Mouse (Mus musculus): Measurements from ENCODE around the gene Gm10282. TPM values are rescaled to one million over a fixed set of nuclear protein-coding genes. Genes with fewer than 3 reads are reported as not detected.
A peak's percentile ranks its signal among the peaks of the same experiment; 100 is the strongest.

Gm10282 gene
- 1 to 10 TPM; 4.5 to 9.5 (median 7.9) TPM for total RNA-seq (2022)

DNA sequence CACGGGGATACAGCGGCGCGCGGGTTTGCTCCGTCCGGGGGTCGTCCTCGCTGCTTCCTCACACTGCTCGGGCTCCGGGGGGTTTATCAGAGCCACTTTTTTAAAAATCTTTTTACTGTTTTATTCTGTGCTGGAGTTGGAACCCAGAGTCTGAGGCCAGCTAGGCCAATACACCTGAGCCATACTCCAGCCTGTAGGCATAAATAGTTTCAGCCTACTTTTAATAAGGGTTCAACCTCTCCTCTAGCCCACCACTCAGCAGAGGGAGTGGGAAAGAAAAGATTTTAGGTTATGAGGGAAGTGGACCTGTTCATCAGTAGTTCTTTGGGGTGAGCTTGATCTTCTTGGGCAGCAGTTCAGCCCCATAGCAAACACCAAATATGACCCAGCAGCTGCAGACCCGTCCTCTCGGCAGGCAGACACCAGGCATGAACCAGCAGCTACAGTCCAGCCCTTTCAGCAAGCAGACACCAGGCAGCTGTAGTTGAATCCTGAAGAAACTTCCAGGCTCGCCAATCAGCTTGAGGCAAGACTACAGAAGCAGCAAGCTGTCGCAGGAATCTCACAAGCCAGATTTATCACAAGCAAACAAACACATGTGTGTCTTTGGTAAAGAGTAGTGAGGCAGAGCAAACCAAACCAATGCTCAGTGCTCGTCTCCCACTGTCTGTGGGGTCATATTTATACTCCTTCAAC, at the start of gene Gm10282:
Gene Gm10282 (minus strand): TSS at position 51 of the 696 bp plus-strand sequence.
- DNase-seq: no peak

DNA sequence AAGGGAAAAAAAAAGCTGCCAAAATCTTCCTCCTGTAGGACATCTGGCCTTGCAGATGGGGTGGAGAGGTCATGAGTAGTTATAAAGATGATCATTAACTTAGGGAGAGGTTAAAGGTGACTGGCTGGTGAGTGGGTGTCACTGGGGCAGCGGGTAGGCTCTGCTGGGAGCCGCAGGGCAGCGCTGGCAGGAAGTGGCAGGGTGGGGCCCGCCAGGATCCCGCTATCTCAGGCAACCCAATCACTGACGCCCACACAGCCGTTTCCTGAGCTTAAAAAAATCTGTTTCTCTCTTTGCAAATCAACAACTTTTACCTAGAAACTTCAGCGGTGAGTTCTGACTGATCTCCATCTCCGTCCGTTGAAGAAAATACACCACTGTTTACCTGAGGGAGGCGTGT, 49.2 kb upstream of the Gm10282 start:
- DNase-seq: no peak

DNA sequence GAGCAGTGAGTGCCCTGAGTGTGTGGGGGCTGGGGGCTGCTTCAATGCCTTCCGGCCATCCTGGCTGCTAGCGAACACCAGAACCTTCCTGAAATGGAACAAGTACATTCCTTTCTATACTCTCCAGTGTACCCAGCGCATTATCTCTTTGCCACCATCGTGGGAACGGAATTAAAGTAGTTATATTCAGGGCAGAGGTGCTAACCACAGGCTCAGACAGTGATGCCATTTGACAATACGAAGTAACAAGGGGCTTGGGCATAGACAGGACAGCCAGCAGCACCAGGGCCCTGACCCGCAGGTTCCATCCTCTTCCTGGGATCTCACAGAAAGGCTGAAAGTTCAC, 48.6 kb upstream of the Gm10282 start:
- DNase-seq: no peak

DNA sequence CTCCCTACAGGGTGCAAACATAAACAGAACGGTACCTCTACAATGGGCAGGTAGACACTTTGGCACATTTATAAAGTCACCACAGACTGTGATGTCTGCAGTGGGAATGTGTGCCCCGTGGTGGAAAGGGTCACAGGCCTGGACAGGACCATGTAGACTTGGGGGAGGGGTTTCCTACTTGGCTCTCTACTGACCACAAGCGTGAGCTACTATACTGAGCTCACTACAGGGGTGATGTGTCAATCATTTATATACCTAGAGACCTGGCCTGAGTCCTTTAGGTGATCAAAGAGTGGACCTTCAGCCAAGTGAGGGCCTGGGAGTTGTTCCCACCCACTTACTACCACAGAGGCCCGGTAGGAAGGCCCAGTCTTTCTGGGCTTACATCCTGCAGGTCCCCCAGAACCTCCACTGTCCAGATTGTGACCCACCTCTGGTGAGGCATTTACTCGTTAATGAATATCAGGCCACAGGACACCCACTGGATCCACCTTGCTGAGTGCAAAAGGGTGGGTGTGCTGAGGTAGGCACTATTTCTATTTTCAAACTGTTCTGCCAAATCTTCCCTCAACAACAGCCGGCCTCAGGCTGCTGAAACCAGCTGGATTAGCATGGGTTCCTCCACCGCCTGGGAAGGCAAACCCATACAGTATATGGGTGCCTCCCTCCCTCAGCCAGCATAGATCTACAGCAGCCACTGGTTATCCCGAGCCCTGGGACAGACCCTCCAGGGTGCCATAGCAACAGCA, 48.1 kb upstream of the Gm10282 start:
- DNase-seq: no peak

DNA sequence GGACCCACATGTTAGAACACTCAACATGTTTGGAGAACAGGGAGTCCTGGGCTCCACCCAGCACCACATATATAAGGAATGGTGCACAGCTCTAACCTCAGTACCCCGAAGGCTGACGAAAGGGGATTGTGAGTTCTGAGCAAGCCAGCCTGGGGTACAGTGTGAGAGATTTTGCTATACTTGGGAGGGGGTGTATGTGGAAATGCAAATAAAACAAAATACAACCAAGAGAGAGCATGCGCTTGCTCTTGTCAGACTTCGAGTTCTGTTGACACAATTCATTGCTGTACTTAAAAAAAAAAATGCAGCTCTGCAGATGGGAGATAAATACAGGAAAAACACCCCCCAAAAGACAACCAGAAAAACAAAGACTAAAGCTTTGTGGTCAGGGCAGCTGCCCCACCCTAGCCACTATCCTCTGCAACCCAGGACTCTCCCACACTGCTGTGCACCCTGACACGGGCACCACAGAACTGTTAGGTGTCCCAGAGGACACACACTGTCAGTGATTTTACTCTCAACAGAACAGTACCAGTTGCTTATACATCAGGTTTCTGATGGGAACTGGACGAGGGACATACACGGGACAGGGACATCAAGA, 46.4 kb upstream of the Gm10282 start:
- no peak for DNase-seq

DNA sequence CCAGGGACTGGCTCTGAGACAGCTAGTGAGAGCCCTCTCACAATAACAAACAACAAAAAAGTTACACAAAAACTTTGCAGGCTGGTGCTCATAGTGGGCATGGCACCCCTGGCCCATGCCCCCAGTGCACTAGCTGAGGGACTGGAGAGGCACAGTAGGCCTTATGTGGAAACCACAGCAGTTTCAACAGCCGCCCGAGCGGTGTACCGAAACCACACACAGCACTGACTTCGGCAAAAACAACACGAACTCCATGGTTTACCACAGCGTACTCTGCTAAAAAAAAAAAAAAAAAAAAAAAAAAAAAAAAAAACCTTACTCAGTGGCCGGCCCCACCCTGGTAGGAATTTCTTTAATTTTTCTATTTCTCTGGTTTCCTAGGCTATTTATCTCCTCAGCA, 45.7 kb upstream of the Gm10282 start:
- DNase-seq: no peak

DNA sequence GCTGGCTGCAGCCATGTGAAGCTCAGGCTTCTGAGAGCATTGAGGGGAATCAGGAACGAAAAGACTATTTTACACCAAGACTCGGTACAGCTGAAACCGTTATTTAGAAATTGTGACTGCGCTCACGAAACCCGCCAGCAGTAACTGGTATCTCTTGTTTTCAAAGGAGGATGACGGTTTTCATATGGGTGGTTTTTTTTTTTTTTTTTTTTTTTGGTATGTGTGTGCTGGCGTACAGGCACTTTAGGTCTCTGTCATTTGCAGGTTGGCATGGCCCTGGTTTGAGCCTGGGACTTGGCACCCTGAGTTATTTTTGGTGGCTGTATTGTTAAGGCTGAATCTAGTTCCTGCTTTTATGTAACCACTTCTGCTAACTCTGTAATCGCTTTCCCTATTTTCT, 44.8 kb upstream of the Gm10282 start:
- DNase-seq: no peak

DNA sequence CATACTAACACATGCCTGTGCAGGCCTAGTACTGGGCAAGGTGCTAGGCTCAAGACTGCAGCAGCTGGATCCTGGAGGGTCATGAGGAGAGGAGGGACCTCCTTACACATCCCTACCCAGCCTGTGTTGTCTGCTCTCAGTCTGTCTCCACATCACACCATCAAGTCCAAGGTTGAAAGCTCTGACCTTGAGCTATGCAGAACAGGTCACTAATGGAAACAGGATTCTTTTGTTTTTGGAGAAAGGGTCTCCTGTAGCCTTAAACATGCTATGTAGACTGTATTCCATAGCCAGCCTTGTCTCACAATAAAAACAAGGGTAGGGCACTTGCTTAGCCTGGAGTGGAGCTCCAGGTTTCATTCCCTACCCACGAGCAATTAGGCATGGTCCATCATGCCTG, 43.9 kb upstream of the Gm10282 start:
- DNase-seq: no peak

DNA sequence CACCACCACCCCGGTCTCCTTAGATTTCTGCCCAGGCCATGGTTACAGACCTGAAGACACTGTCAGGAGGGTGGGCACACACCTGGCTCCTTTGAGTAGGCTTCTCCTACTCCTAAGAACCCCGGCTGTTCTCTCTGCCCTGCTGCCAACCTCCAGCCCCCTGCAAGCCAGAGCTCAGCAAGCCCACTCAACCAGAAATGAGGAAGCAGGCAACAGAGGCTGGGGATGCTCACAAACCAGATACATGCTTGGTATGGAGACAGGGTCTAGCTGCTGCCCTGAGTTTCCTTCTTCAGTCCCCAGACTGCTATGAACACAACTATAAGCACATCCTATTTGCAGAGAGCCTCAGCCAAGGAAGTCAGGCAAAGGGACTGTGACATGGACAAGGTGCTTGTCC, 43.1 kb upstream of the Gm10282 start:
- DNase-seq: no peak

DNA sequence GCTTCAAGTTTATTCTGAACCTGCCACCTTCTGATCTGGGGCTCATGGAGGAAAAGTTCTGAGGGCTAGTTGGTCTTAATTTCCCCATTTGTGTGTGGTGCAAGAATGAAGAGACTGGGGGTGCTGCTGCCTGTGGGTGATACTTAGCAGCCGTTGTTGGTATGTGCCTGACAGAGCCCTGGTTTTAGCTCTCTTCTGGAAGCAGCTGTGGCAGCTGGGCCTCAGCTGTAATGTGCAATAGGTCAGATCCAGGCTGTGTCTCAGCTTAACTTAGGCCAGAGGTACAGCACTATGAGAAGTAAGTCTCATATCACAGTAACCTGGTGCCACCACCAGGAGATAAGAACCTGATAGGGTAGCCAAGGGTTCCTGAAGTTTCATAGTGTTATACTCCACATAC, 42.5 kb upstream of the Gm10282 start:
- DNase-seq: no peak

DNA sequence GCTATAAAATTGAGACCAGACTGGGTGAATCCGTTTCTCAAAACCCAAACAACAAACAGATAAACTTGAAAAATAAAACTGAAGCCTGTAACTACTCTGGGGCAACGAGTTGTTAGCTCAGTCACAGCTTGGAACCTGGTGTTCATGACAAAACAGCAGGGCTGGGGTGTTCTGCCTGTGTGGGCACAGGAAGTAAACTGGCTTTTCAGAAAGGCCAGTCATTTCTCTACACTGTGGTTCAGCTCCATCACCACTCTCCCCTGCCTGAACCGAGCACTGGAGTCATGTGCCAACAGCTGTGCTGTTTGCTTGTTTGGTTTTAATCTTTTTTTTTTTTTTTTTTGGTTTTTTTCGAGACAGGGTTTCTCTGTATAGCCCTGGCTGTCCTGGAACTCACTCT, 38.7 kb upstream of the Gm10282 start:
- DNase-seq: no peak

DNA sequence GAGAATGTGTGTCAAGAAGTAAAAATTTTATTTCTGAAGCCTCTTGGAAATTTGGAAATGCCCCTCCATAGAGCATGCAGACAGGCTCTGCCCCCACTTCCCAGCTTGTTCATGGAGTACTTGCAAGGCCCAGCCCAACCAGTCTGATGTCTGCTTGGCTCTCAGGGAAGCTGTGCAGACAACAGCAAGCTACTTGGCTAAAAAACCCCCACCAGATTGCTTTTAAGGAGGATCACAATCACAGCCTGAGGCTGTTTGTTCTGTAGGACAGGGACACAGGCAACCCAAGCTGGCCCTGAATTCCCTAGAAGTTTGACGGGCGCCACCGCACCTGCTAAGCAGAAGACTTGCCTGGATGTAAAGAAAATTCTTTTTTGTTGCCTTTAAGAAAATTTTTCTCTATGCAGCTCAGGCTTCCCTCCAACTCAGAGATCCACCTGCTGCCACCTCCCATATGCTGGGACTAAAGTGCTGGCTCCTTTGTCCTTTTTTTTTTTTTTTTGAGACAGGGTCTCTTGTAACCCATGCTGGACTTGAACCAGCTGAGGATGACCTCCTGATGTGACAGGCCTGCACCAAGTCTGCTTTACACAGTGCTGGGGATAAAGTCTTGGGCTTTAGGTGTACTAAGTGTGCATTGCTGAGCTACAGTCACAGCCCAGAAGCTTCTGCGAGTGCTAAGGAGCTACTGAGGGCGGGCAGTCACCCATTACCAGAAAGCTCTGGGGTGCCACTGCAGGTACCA, 37.7 kb upstream of the Gm10282 start:
- no peak for DNase-seq

DNA sequence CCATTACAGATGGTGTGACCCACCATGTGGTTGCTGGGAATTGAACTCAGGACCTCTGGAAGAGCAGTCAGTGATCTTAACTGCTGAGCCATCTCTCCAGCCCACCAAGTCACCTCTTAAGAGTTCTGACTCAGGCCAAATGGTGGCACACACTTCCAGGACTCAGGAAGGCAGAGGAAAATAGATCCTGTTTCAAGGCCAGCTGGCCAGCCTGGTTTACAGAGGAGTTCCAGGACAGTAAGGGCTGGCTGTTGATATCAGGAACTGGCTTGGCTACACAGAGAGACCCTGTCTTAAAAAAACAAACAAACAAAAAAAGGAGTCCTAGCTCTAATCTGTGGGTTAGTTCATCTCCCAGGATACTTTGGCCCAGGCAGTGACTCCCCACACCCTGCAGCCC, 32.0 kb upstream of the Gm10282 start:
- DNase-seq: no peak

DNA sequence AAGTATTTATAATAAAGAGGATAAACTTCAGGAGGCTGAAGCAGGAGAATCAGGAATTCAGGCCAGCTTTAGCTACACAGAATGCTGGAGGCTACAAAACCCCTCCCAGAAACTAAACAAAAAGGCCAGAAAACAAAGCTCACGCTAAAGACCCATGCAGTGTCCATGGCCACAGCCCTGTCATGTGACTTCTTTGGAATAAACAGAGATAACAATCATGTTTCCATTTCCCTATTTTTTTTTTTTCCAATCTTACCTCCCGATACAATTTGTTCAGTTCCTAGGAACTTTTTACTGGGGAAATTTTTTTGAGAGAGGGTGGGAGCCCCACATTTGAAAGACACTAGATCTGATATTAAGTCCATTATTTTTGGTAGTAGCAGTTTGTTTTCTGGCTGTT, 31.2 kb upstream of the Gm10282 start:
- DNase-seq: no peak

DNA sequence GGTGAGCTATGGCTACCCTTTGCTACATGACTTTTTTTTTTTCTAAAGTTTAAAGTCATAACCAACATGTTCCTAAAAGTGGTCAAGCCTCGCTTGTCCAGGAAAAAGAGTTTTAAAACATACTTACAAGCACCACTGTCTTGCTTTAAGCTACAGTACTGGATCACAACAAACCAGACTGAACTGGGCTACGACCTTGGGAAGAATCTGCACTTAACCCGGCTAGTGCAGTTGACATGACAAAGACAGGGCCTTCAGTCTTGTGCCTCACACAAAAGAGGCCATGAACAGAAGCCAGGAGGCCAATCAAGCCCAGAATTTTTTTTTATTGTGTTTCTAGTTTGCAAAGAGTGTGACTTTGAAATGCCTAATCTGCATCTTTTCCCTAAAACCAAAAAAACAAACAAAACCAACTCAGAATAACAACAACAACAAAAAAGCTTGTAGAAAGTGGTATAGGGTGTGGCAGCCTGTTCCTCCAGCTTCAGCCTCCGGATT, 29.1 kb upstream of the Gm10282 start:
- DNase-seq: no peak

DNA sequence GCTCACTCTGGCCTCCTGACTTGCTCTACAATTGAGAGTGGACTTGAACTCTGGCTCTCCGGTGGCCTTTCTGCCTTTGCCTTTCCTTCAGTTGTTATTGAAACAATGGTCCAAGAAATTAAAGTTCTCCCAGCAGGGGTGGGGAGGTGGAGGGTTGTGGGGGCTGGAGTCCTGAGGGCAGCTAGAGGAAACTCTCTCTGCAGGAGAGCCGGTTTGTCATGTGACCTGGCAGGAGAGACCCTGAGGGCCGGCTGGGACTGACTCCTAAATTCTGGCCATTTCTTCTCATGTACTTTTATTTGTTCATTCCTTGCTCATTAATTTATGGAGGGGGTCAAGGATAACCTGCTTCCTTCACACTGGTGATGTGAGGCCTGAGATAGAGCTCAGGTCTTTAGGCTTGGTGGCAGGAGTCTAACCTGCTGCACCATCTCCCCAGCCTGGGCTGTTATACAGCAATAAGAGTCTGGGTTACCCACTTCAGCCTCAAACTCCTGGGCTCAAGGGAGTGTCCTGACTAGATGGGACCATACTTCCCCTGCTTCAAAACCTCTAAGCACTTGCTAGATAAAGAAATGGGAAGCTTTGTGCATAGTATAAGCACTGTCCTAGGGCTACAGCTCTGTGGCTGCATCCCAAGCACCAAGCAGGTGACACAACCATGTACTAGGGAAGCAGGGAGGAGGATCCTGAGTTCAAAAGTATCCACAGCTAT, 28.5 kb upstream of the Gm10282 start:
- DNase-seq: no peak

DNA sequence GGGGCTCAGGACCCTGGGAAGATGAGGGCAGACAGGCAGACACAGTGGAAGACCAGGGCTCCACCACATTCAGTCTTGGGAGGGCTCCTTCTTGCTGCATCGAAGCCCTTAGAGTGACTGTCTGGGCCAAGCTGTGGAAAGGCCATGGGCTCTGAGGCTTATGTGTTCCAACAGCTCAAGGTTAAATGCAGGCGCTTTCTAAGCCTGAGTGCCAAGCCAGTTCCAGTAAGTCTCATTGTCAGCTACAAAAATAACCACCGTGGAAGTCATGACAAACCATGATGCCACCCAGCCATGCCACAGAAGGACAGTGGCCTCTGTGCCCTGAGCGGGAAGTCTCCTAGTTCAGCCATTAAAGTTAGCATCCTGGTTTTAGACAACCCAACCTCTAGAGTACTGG, 26.6 kb upstream of the Gm10282 start:
- DNase-seq: peak; percentile 77

DNA sequence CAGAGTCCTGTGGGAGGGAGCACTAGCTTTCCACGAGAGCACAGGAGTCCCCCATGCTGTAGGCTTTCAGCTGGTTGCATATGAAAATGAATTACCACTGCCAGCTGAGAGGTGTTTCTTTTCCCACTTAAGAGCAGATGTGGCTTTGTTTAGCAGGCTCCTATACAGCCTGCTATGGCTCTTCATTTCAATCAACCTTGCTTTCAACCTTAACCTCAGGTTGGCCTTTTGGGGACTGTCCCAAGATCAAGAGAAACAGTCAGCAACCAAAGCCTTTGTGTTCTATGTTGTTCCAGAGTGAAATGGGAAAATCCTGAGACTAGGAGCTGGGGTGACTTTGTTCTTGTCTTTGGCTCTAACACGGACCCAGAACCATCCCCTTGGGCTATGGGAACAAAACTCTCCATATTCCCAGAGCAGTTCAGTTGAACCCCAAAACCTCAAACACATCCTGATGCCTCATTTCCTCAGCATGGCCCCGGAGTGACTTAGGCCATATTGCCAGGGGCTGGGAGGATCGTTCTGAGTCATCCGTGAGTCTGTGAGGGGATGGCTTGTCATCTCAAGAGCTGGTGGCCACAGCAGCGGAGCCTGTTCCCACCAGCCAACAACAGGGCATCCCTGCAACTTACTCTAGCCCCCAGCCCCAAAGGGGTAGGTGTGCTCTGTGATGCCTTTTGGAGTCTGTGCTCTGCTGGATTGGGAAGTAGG, 25.9 kb upstream of the Gm10282 start:
- DNase-seq: no peak

DNA sequence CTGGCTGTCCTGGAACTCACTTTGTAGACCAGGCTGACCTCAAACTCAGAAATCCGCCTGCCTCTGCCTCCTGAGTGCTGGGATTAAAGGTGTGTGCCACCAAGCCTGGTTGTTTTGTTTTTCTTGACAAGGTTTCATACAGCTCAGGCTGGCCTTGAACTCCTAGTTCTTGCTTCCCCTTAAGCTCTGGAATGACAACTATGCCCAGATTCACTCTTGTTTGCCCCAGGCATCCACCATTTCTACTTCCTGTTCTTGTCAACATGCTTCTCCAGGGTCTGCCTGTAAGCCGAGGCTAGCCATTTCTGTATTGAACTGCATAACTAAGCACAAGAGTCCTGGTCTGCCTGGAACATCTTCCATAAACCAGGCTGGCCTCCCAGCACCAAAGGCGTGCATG, 24.1 kb upstream of the Gm10282 start:
- no peak for DNase-seq

DNA sequence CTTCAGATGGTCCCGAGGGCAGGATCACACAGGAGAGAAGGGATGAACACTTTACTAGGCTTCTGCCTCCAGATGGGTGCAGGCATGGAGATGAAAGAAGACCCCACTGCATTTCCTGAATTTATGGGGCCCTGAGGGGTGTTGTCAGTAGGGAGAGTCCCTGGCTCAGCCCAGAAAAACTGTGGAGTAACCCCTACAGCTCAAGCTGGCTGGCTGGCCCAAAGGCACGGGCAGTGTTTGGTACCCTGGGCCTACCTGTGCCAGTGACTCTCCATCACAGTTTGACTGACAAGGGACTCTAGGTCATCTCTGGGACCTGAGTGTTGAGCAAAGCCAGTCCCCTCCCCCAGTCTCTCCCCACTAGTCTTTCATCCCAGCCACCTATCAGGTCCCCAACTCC, 19.6 kb upstream of the Gm10282 start:
- no peak for DNase-seq

DNA sequence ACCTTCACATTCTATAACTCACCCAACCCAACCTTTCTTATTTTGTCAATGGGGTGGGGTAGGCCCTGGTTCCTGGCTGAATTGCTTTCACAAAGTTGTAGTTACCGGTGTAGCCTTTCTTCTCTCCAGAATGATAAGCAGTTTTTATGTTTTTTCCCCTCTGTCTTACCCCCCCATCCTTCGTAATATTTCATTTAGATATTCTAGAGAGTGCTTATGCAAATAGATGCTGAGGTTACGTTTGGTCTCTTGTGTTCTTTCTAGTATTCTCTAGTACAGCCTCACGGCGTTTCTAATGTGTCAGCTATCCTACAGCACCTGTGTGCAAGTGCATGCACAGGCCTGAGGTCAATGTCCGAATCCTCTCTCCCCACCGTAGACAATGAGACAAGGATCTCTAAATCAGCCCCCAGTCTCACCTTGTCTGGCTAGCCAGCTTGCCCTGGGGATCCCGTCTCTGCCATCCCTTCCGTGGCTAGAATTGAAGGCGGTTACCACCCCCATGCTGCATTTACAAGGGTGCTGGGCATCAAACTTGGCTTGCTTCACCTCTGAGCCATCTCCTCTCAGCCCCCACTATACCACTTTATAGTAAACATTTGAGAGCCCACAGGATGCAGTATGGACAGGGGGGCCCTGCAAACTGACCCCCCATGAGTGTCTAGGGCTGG, 19.1 kb upstream of the Gm10282 start:
- no peak for DNase-seq

Data from adrenal gland, adult 8-10 months (tissue).